Mouse (Mus musculus) skeletal muscle tissue, adult 2 months (tissue): Measurements from ENCODE around the gene Kcnb1.

ENCODE experiments used
- DNase-seq: peaks from one replicate; pipeline ENCODE4 v3.0.0-alpha.2; 2012; ENCODE audit warnings: low read depth, low spot score

Kcnb1 gene

GRCm38 (mm10) chr2:167080387-167080786, 109.6 kb downstream of the Kcnb1 start:
- no peak for DNase-seq

GRCm38 (mm10) chr2:167079535-167080257, 110.3 kb downstream of the Kcnb1 start:
- peak; percentile 79 for DNase-seq

GRCm38 (mm10) chr2:167078931-167079495, 110.9 kb downstream of the Kcnb1 start:
- peak; percentile 53 for DNase-seq

- no peak for DNase-seq
Measured at GRCm38 (mm10) chr2:167078486-167078885, 111.5 kb downstream of the Kcnb1 start.

GRCm38 (mm10) chr2:167077199-167077962, 112.6 kb downstream of the Kcnb1 start:
- DNase-seq: peak; percentile 65

GRCm38 (mm10) chr2:167076759-167077158, 113.2 kb downstream of the Kcnb1 start:
- no peak for DNase-seq

- DNase-seq: no peak
Measured at GRCm38 (mm10) chr2:167076352-167076751, 113.6 kb downstream of the Kcnb1 start.

- no peak for DNase-seq
Measured at GRCm38 (mm10) chr2:167074587-167074986, 115.4 kb downstream of the Kcnb1 start.

- DNase-seq: peak; percentile 92
Measured at GRCm38 (mm10) chr2:167071641-167072601, 118.0 kb downstream of the Kcnb1 start.

GRCm38 (mm10) chr2:167071266-167071640, 118.7 kb downstream of the Kcnb1 start:
- DNase-seq: no peak

- DNase-seq: no peak
Measured at GRCm38 (mm10) chr2:167070341-167070740, 119.6 kb downstream of the Kcnb1 start.

- DNase-seq: no peak
Measured at GRCm38 (mm10) chr2:167067575-167067974, 122.4 kb downstream of the Kcnb1 start.

- DNase-seq: no peak
Measured at GRCm38 (mm10) chr2:167066528-167067516, 123.1 kb downstream of the Kcnb1 start.

GRCm38 (mm10) chr2:167066031-167066430, 123.9 kb downstream of the Kcnb1 start:
- no peak for DNase-seq

GRCm38 (mm10) chr2:167064601-167065295, 125.2 kb downstream of the Kcnb1 start:
- no peak for DNase-seq

- no peak for DNase-seq
Measured at GRCm38 (mm10) chr2:167063906-167064496, 126.0 kb downstream of the Kcnb1 start.

- peak; percentile 96 for DNase-seq
Measured at GRCm38 (mm10) chr2:167062965-167063880, 126.7 kb downstream of the Kcnb1 start, which contains the start of gene Znfx1. TSS of gene Znfx1 (minus strand) at chr2:167063015.

- DNase-seq: peak; percentile 95
Measured at GRCm38 (mm10) chr2:167062497-167062911, 127.5 kb downstream of the Kcnb1 start.
